Mouse (Mus musculus): ENCODE data around the gene H2-Eb1. TPM values are rescaled to one million over a fixed set of nuclear protein-coding genes. Genes with fewer than 3 reads are reported as not detected.
"Not testable (repeated sequence)": the region's sequence is repeated elsewhere in the genome, so short reads cannot be mapped to it uniquely, and the experiment has no call there.

H2-Eb1 gene
- polyA plus RNA-seq, 1 experiment from 2014 or later: 1.4 TPM

GRCm38 (mm10) chr17:34307216-34307615 lies 1.5 kb downstream of the H2-Eb1 start:
- Histone ChIP-seq H3K27me3 (0 out of 2 replicates have a peak, but pooled peaks cover 3% of the 10 kb centered on the region), H3K27ac (no peak overlapping the region), H3K4me3 (no peak overlapping the region), H3K36me3 (no peaks in the 10 kb centered on the region), H3K9ac (no peak overlapping the region), H3K9me3 (no peaks in the 10 kb centered on the region), H3K4me1 (0 out of 2 replicates have a peak, but pooled peaks cover 2% of the 10 kb centered on the region), H3K4me2 (replicated peaks) (no peak overlapping the region)
- no peak for ATAC-seq (ENCODE audit: insufficient number of reproducible peaks, insufficient read depth, low FRiP score, low TSS enrichment)

GRCm38 (mm10) chr17:34308161-34308560 lies 2.5 kb downstream of the H2-Eb1 start:
- H3K4me3 ChIP-seq: no peak overlapping the region
- no peak overlapping the region for H3K9ac ChIP-seq
- H3K27ac ChIP-seq: no peak overlapping the region
- no peaks in the 10 kb centered on the region for H3K36me3 ChIP-seq
- WGBS: 72% methylated on average over 4 of the region's 4 CpGs
- H3K27me3 ChIP-seq: 0 out of 2 replicates have a peak, but pooled peaks cover 3% of the 10 kb centered on the region
- H3K4me1 ChIP-seq: 0 out of 2 replicates have a peak, but pooled peaks cover 2% of the 10 kb centered on the region
- no peak for ATAC-seq (ENCODE audit: insufficient number of reproducible peaks, insufficient read depth, low FRiP score, low TSS enrichment)
- no peaks in the 10 kb centered on the region for H3K9me3 ChIP-seq
- H3K4me2 ChIP-seq (replicated peaks): no peak overlapping the region

GRCm38 (mm10) chr17:34309225-34309624 lies 3.6 kb downstream of the H2-Eb1 start:
- Histone ChIP-seq H3K27me3 (0 out of 2 replicates have a peak, but pooled peaks cover 3% of the 10 kb centered on the region), H3K4me1 (0 out of 2 replicates have a peak, but pooled peaks cover 2% of the 10 kb centered on the region), H3K27ac (0 out of 2 replicates have a peak overlapping the region, but pooled peaks have one; percentile 6), H3K4me3 (peak overlapping the region; percentile 55), H3K9ac (peak overlapping the region; percentile 59), H3K4me2 (replicated peaks) (peak overlapping the region; percentile 67), H3K9me3 (no peaks in the 10 kb centered on the region), H3K36me3 (no peaks in the 10 kb centered on the region)
- 27% methylated on average over 10 of the region's 10 CpGs for WGBS
- no peak for ATAC-seq (ENCODE audit: insufficient number of reproducible peaks, insufficient read depth, low FRiP score, low TSS enrichment)

- H3K9me3 ChIP-seq: no peaks in the 10 kb centered on the region
- 0 out of 2 replicates have a peak, but pooled peaks cover 3% of the 10 kb centered on the region for H3K27me3 ChIP-seq
- H3K4me2 ChIP-seq (replicated peaks): peak overlapping the region; percentile 67
- peak overlapping the region; percentile 55 for H3K4me3 ChIP-seq
- 0 out of 2 replicates have a peak, but pooled peaks cover 2% of the 10 kb centered on the region for H3K4me1 ChIP-seq
- no peaks in the 10 kb centered on the region for H3K36me3 ChIP-seq
- 0 out of 2 replicates have a peak overlapping the region, but pooled peaks have one; percentile 6 for H3K27ac ChIP-seq
- peak overlapping the region; percentile 59 for H3K9ac ChIP-seq
- WGBS: 24% methylated on average over 38 of the region's 38 CpGs
- peak; percentile 68; the same call in 1 of the 2 replicates for ATAC-seq (ENCODE audit: insufficient number of reproducible peaks, insufficient read depth, low FRiP score, low TSS enrichment)
Observed at GRCm38 (mm10) chr17:34309683-34310385, 4.2 kb downstream of the H2-Eb1 start.

GRCm38 (mm10) chr17:34310526-34310925 lies 4.9 kb downstream of the H2-Eb1 start:
- ATAC-seq (ENCODE audit: insufficient number of reproducible peaks, insufficient read depth, low FRiP score, low TSS enrichment); H3K9me3 ChIP-seq; H3K27me3 ChIP-seq; H3K36me3 ChIP-seq; H3K4me3 ChIP-seq; H3K4me2 ChIP-seq (replicated peaks); H3K9ac ChIP-seq; H3K27ac ChIP-seq; H3K4me1 ChIP-seq: not testable (repeated sequence)
- WGBS: 83% methylated on average over 3 of the region's 3 CpGs

GRCm38 (mm10) chr17:34312185-34312584 lies 6.5 kb downstream of the H2-Eb1 start:
- 0 out of 2 replicates have a peak, but pooled peaks cover 2% of the 10 kb centered on the region for H3K4me1 ChIP-seq
- WGBS: 74% methylated on average over 1 of the region's 1 CpGs
- H3K27me3 ChIP-seq: 0 out of 2 replicates have a peak, but pooled peaks cover 3% of the 10 kb centered on the region
- H3K36me3 ChIP-seq: no peaks in the 10 kb centered on the region
- H3K4me3 ChIP-seq: no peak overlapping the region
- ATAC-seq (ENCODE audit: insufficient number of reproducible peaks, insufficient read depth, low FRiP score, low TSS enrichment): no peak
- H3K4me2 ChIP-seq (replicated peaks): no peak overlapping the region
- H3K9me3 ChIP-seq: no peaks in the 10 kb centered on the region
- H3K9ac ChIP-seq: no peak overlapping the region
- no peak overlapping the region for H3K27ac ChIP-seq

GRCm38 (mm10) chr17:34313393-34313792 lies 7.7 kb downstream of the H2-Eb1 start:
- H3K27me3 ChIP-seq: no peaks in the 10 kb centered on the region
- no peak overlapping the region for H3K9ac ChIP-seq
- no peaks in the 10 kb centered on the region for H3K9me3 ChIP-seq
- H3K36me3 ChIP-seq: no peaks in the 10 kb centered on the region
- 35% methylated on average over 3 of the region's 3 CpGs for WGBS
- ATAC-seq (ENCODE audit: insufficient number of reproducible peaks, insufficient read depth, low FRiP score, low TSS enrichment): no peak
- H3K4me2 ChIP-seq (replicated peaks): no peak overlapping the region
- no peak overlapping the region for H3K4me3 ChIP-seq
- no peak overlapping the region for H3K27ac ChIP-seq
- 0 out of 2 replicates have a peak, but pooled peaks cover 2% of the 10 kb centered on the region for H3K4me1 ChIP-seq

GRCm38 (mm10) chr17:34314286-34314685 lies 8.6 kb downstream of the H2-Eb1 start:
- ATAC-seq (ENCODE audit: insufficient number of reproducible peaks, insufficient read depth, low FRiP score, low TSS enrichment): no peak
- WGBS: 70% methylated on average over 9 of the region's 9 CpGs
- Histone ChIP-seq H3K4me1 (0 out of 2 replicates have a peak, but pooled peaks cover under 1% of the 10 kb centered on the region), H3K27ac (no peak overlapping the region), H3K27me3 (no peaks in the 10 kb centered on the region), H3K9me3 (no peaks in the 10 kb centered on the region), H3K36me3 (no peaks in the 10 kb centered on the region), H3K4me3 (no peak overlapping the region), H3K9ac (no peak overlapping the region), H3K4me2 (replicated peaks) (no peak overlapping the region)

GRCm38 (mm10) chr17:34315512-34315911 lies 9.8 kb downstream of the H2-Eb1 start:
- 88% methylated on average over 1 of the region's 1 CpGs for WGBS
- Histone ChIP-seq H3K27me3 (no peaks in the 10 kb centered on the region), H3K36me3 (no peaks in the 10 kb centered on the region), H3K4me1 (no peaks in the 10 kb centered on the region), H3K27ac (no peak overlapping the region), H3K4me3 (no peak overlapping the region), H3K9ac (no peak overlapping the region), H3K9me3 (no peaks in the 10 kb centered on the region), H3K4me2 (replicated peaks) (no peak overlapping the region)
- no peak for ATAC-seq (ENCODE audit: insufficient number of reproducible peaks, insufficient read depth, low FRiP score, low TSS enrichment)

- WGBS: 80% methylated on average over 2 of the region's 2 CpGs
- Histone ChIP-seq H3K9me3 (no peaks in the 10 kb centered on the region), H3K27me3 (no peaks in the 10 kb centered on the region), H3K4me3 (no peak overlapping the region), H3K36me3 (no peaks in the 10 kb centered on the region), H3K4me1 (no peaks in the 10 kb centered on the region), H3K9ac (no peak overlapping the region), H3K27ac (no peak overlapping the region), H3K4me2 (replicated peaks) (no peak overlapping the region)
- ATAC-seq (ENCODE audit: insufficient number of reproducible peaks, insufficient read depth, low FRiP score, low TSS enrichment): no peak
Observed at GRCm38 (mm10) chr17:34316697-34317096, 11.0 kb downstream of the H2-Eb1 start.

GRCm38 (mm10) chr17:34317275-34317674 lies 11.6 kb downstream of the H2-Eb1 start:
- 44% methylated on average over 2 of the region's 2 CpGs for WGBS
- Histone ChIP-seq H3K9me3 (no peaks in the 10 kb centered on the region), H3K4me2 (replicated peaks) (no peak overlapping the region), H3K27ac (no peak overlapping the region), H3K9ac (no peak overlapping the region), H3K4me1 (no peaks in the 10 kb centered on the region), H3K27me3 (no peaks in the 10 kb centered on the region), H3K36me3 (no peaks in the 10 kb centered on the region), H3K4me3 (no peak overlapping the region)
- ATAC-seq (ENCODE audit: insufficient number of reproducible peaks, insufficient read depth, low FRiP score, low TSS enrichment): no peak

GRCm38 (mm10) chr17:34325436-34325835 lies 19.8 kb downstream of the H2-Eb1 start, which contains the start of gene H2-Eb2:
TSS of gene H2-Eb2 (plus strand) at chr17:34325665.
- H3K4me2 ChIP-seq (replicated peaks): no peak within 1 kb of the TSS
- H3K36me3 ChIP-seq: no peaks in the 10 kb centered on the region
- H3K9me3 ChIP-seq: no peaks in the 10 kb centered on the region
- 45% methylated on average over 4 of the region's 4 CpGs for WGBS
- no peak within 1 kb of the TSS for H3K4me3 ChIP-seq
- ATAC-seq (ENCODE audit: insufficient number of reproducible peaks, insufficient read depth, low FRiP score, low TSS enrichment): no peak
- no peak within 1 kb of the TSS for H3K9ac ChIP-seq
- H3K27ac ChIP-seq: no peak within 1 kb of the TSS
- H3K27me3 ChIP-seq: no peaks in the 10 kb centered on the region
- no peaks in the 10 kb centered on the region for H3K4me1 ChIP-seq
